Mouse (Mus musculus) MEL (cell line): Measurements from ENCODE around the gene Hmgb3. TPM values are rescaled to one million over a fixed set of nuclear protein-coding genes. Genes with fewer than 3 reads are reported as not detected.

Experiments used
- DNase-seq: peaks from one replicate; pipeline ENCODE4 v3.0.0; 2011; ENCODE audit warnings: low read depth, low spot score
- H3K27ac ChIP-seq: 2 replicates; pipeline ENCODE4 v1.5.1; 2012; ENCODE audit warnings: low read depth, mild to moderate bottlenecking, control low read depth, low read length, moderate library complexity; ENCODE audit not compliant: control insufficient read depth
- H3K27me3 ChIP-seq, 2 experiments: fragments of 150-350 bp in 1 of 2; sonication (generic) in 1 of 2; 2 replicates each; pipeline ENCODE4 v1.6.1; 2012; ENCODE audit warnings: low read length in 2 of 2, mild to moderate bottlenecking in 2 of 2, improper control_type of control experiment in 1 of 2, moderate library complexity in 1 of 2; ENCODE audit not compliant: insufficient read depth in 2 of 2, control insufficient read depth in 1 of 2
- H3K36me3 ChIP-seq, 2 experiments: 2 replicates each; pipeline ENCODE4 v1.6.1; 2012 to 2014; ENCODE audit warnings: low read length in 2 of 2, improper control_type of control experiment in 1 of 2, inconsistent platforms in 1 of 2, mild to moderate bottlenecking in 1 of 2; ENCODE audit not compliant: insufficient read depth in 2 of 2, control insufficient read depth in 1 of 2
- H3K4me1 ChIP-seq, 2 experiments: fragments of 150-350 bp in 1 of 2; sonication (generic) in 1 of 2; 2 replicates each; pipeline ENCODE4 v1.6.1; 2012; ENCODE audit warnings: low read length in 2 of 2, improper control_type of control experiment in 1 of 2, mild to moderate bottlenecking in 1 of 2; ENCODE audit not compliant: insufficient read depth in 2 of 2, control insufficient read depth in 1 of 2
- H3K4me3 ChIP-seq, 2 experiments: fragments of 150-350 bp in 1 of 2; sonication (generic) in 1 of 2; 2 replicates each; pipeline ENCODE4 v1.5.1; 2012; ENCODE audit warnings: low read depth in 2 of 2, low read length in 2 of 2, mild to moderate bottlenecking in 2 of 2, moderate library complexity in 2 of 2, control low read depth in 1 of 2, improper control_type of control experiment in 1 of 2; ENCODE audit not compliant: control insufficient read depth in 1 of 2, insufficient read depth in 1 of 2
- H3K79me2 ChIP-seq: 2 replicates; pipeline ENCODE4 v1.6.1; 2012; ENCODE audit warnings: mild to moderate bottlenecking, low read length, moderate library complexity; ENCODE audit not compliant: control insufficient read depth, poor library complexity, insufficient read depth
- H3K9ac ChIP-seq: 2 replicates; pipeline ENCODE4 v1.6.1; 2012; ENCODE audit warnings: low read depth, mild to moderate bottlenecking, control low read depth, low read length, moderate library complexity; ENCODE audit not compliant: control insufficient read depth, poor library complexity, severe bottlenecking
- H3K9me3 ChIP-seq: fragments of 150-350 bp; sonication (generic); replicated peaks from 2 replicates; pipeline ENCODE4 v1.6.1; 2012; ENCODE audit warnings: mild to moderate bottlenecking, low read length, improper control_type of control experiment, moderate library complexity; ENCODE audit not compliant: insufficient read depth
- CHD1 ChIP-seq: IDR thresholded peaks from 2 replicates; pipeline ENCODE4 v1.6.1; 2012; ENCODE audit warnings: low read depth, mild to moderate bottlenecking, inconsistent platforms, low read length, improper control_type of control experiment
- CHD2 ChIP-seq: IDR thresholded peaks from 2 replicates; pipeline ENCODE4 v1.6.1; 2011; ENCODE audit warnings: low read length, improper control_type of control experiment
- CTCF ChIP-seq, 3 experiments: IDR thresholded peaks in 2 of 3; conservative IDR thresholded peaks in 1 of 3; 2 replicates each; pipeline ENCODE4 v1.5.1; 2011 to 2012; ENCODE audit warnings: low read length in 3 of 3, low read depth in 2 of 3, mild to moderate bottlenecking in 2 of 3, improper control_type of control experiment in 1 of 3, inconsistent platforms in 1 of 3, mixed read lengths in 1 of 3, moderate library complexity in 1 of 3; ENCODE audit not compliant: control insufficient read depth in 1 of 3, insufficient read depth in 1 of 3, poor library complexity in 1 of 3, severe bottlenecking in 1 of 3
- ETS1 ChIP-seq: IDR thresholded peaks from 2 replicates; pipeline ENCODE4 v1.6.1; 2012; ENCODE audit warnings: low read depth, mild to moderate bottlenecking, inconsistent platforms, low read length, improper control_type of control experiment, moderate library complexity
- GATA1 ChIP-seq: IDR thresholded peaks from 2 replicates; pipeline ENCODE4 v1.6.1; 2011; ENCODE audit warnings: low read depth, low read length, improper control_type of control experiment
- JUND ChIP-seq: IDR thresholded peaks from 2 replicates; pipeline ENCODE4 v1.6.1; 2011; ENCODE audit warnings: low read depth, mild to moderate bottlenecking, improper control_type of control experiment, low read length
- MAFK ChIP-seq: IDR thresholded peaks from 2 replicates; pipeline ENCODE4 v1.6.1; 2011; ENCODE audit warnings: low read depth, mild to moderate bottlenecking, low read length, improper control_type of control experiment, borderline replicate concordance
- NELFE ChIP-seq: IDR thresholded peaks from 2 replicates; pipeline ENCODE4 v1.6.1; 2011; ENCODE audit warnings: low read depth, low read length, improper control_type of control experiment
- NRF1 ChIP-seq: IDR thresholded peaks from 2 replicates; pipeline ENCODE4 v1.6.1; 2014; ENCODE audit warnings: low read depth, mild to moderate bottlenecking, inconsistent platforms, low read length, improper control_type of control experiment, moderate library complexity; ENCODE audit not compliant: poor library complexity, insufficient read depth, severe bottlenecking
- POLR2A ChIP-seq, 2 experiments: IDR thresholded peaks; 2 replicates each; pipeline ENCODE4 v1.6.1; 2011 to 2012; ENCODE audit warnings: low read length in 2 of 2, mild to moderate bottlenecking in 2 of 2, control low read depth in 1 of 2, improper control_type of control experiment in 1 of 2, low read depth in 1 of 2, moderate library complexity in 1 of 2; ENCODE audit not compliant: control insufficient read depth in 1 of 2, insufficient read depth in 1 of 2, poor library complexity in 1 of 2
- POLR2AphosphoS5 ChIP-seq: IDR thresholded peaks from 2 replicates; pipeline ENCODE4 v1.6.1; 2012; ENCODE audit warnings: low read depth, borderline replicate concordance, mild to moderate bottlenecking, inconsistent platforms, low read length, moderate library complexity, mixed read lengths
- RCOR1 ChIP-seq: IDR thresholded peaks from 2 replicates; pipeline ENCODE4 v1.6.1; 2012; ENCODE audit warnings: low read depth, mild to moderate bottlenecking, inconsistent platforms, low read length, improper control_type of control experiment
- TCF12 ChIP-seq: IDR thresholded peaks from 2 replicates; pipeline ENCODE4 v1.6.1; 2014; ENCODE audit warnings: low read depth, mild to moderate bottlenecking, inconsistent platforms, low read length, improper control_type of control experiment, moderate library complexity
- USF1 ChIP-seq: IDR thresholded peaks from 2 replicates; pipeline ENCODE4 v1.6.1; 2014; ENCODE audit warnings: low read depth, mild to moderate bottlenecking, inconsistent platforms, low read length, improper control_type of control experiment, moderate library complexity
- USF2 ChIP-seq, 2 experiments: IDR thresholded peaks; 2 replicates each; pipeline ENCODE4 v1.6.1; 2011 to 2012; ENCODE audit warnings: improper control_type of control experiment in 2 of 2, low read length in 2 of 2, borderline replicate concordance in 1 of 2, inconsistent platforms in 1 of 2, low read depth in 1 of 2, mild to moderate bottlenecking in 1 of 2; ENCODE audit not compliant: insufficient read depth in 1 of 2
- polyA plus RNA-seq, 2 experiments: library from polyadenylated mRNA; stranded (reverse) in 1 of 2; unstranded in 1 of 2; fragments of >175 nt in 1 of 2; fragments of >200 nt in 1 of 2; gene quantifications; 2 replicates each; pipeline versions ENCODE4 v1.2.1 to v1.2.4; 2012; ENCODE audit warnings: low replicate concordance in 2 of 2, low read depth in 1 of 2; ENCODE audit not compliant: insufficient read length in 2 of 2, insufficient read depth in 1 of 2, missing spikeins in 1 of 2
- total RNA-seq: library from RNA; depleted of rRNA; stranded (reverse); fragments of 300-350 nt; gene quantifications from 2 replicates; pipeline ENCODE4 v1.2.3, GENCODE M21; 2012

Hmgb3 gene
- total and polyA plus RNA-seq, 3 experiments = 127 to 181 TPM; not detected in 1

GRCm38 (mm10) chrX:71559336-71559735, 3.6 kb downstream of the Hmgb3 start:
- no peaks in the 10 kb centered on the region for H3K27me3 ChIP-seq
- H3K4me1 ChIP-seq = peaks cover 3 to 4% of the 10 kb centered on the region in 2 experiments; a peak in 1 of 4 replicates
- peaks cover 11% of the 10 kb centered on the region for H3K79me2 ChIP-seq
- no peaks in the 10 kb centered on the region for H3K9me3 ChIP-seq
- no peak overlapping the region for H3K9ac ChIP-seq
- TF ChIP-seq JUND (no peak), RCOR1 (no peak), USF1 (no peak)
- H3K27ac ChIP-seq = no peak overlapping the region
- H3K4me3 ChIP-seq = no peak overlapping the region
- H3K36me3 ChIP-seq = peaks cover 2 to 14% of the 10 kb centered on the region in 2 experiments
- DNase-seq = no peak

GRCm38 (mm10) chrX:71560796-71561195, 5.1 kb downstream of the Hmgb3 start:
- Histone ChIP-seq H3K27ac (no peak overlapping the region), H3K9me3 (no peaks in the 10 kb centered on the region), H3K27me3 (no peaks in the 10 kb centered on the region), H3K4me1 (0 out of 4 replicates have a peak, but pooled peaks cover 0 to 4% of the 10 kb centered on the region in 2 experiments), H3K79me2 (peaks cover 11% of the 10 kb centered on the region), H3K9ac (no peak overlapping the region), H3K4me3 (no peak overlapping the region), H3K36me3 (peaks cover 2 to 14% of the 10 kb centered on the region in 2 experiments)
- DNase-seq = peak; percentile 19
- TF ChIP-seq GATA1 (peak; percentile 41; the same call in 1 of the 2 replicates), ETS1 (peak; percentile 30; the same call in 1 of the 2 replicates), POLR2A (IDR thresholded peaks at IDR 0.05; ENCODE audit: control insufficient read depth in 1 of 2, insufficient read depth in 1 of 2, low read depth in 1 of 2, low read length in 2 of 2, poor library complexity in 1 of 2) (no peak), TCF12 (peak; percentile 37; the same call in 1 of the 2 replicates)

DNA sequence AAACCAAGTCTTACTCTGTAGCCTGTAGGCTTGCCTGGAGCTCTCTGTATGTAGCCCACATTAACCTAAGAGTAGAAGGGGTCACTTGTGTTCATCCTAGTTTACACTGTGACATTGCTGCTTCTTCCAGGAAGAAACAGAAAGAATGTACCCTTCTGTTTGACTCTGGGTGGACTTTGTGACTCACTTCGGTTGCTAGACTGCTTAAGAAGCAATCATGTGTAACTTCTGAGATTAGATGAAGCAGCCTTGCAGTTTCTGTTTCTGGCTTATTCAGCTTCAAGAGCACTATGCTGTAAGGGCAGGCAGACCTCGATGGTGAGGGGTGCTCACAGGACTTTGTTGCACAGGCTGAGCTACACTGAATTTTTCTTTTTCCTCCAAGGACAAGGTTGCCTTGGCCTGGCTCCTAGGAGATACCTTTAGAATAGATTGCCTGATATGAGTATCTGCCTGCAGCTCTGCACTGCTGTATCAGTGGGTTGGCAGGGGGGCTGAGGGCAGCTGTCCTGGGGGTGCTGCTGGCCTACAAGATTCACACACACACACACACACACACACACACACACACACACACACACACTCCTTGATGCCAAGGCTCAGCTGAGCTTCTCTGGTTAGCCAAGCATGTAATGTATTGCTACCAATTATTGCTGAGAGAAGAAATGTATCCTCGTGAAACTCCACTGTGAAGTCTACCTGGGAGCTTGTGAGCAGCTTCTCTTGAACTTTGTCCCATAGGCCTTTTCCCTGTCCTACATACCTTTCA, 17.6 kb downstream of the Hmgb3 start:
- Histone ChIP-seq H3K79me2 (no peaks in the 10 kb centered on the region), H3K36me3 (peaks cover 0 to 12% of the 10 kb centered on the region in 2 experiments; a peak in 2 of 4 replicates), H3K4me3 (no peak overlapping the region), H3K27me3 (no peaks in the 10 kb centered on the region), H3K9me3 (no peaks in the 10 kb centered on the region), H3K9ac (no peak overlapping the region), H3K27ac (no peak overlapping the region), H3K4me1 (peaks cover 0 to 24% of the 10 kb centered on the region in 2 experiments; a peak in 3 of 4 replicates)
- peak; percentile 19 for DNase-seq
- TF ChIP-seq USF2 (IDR thresholded peaks at IDR 0.05; ENCODE audit: borderline replicate concordance in 1 of 2, insufficient read depth in 1 of 2, low read depth in 1 of 2, low read length in 2 of 2) (no peak), NELFE (no peak), CHD1 (no peak), POLR2AphosphoS5 (no peak), NRF1 (no peak), CHD2 (no peak), CTCF (IDR thresholded peaks at IDR 0.05 in 2 of 3, conservative IDR thresholded peaks at IDR 0.05 in 1 of 3; ENCODE audit: control insufficient read depth in 1 of 3, insufficient read depth in 1 of 3, low read depth in 2 of 3, low read length in 3 of 3, poor library complexity in 1 of 3, severe bottlenecking in 1 of 3) (no peak), MAFK (no peak), ETS1 (no peak)
